Mouse (Mus musculus): ENCODE results near the gene Saal1.

GRCm38 (mm10) chr7:46638889-46639691 lies 71.4 kb downstream of the Saal1 start:
- TF ChIP-seq ZKSCAN1 (IDR thresholded peaks at IDR 0.05; ENCODE audit: low read depth, low read length) (no peak), GABPA (IDR thresholded peaks at IDR 0.05; ENCODE audit: low read depth, low read length) (no peak), ZC3H11A (IDR thresholded peaks at IDR 0.05; ENCODE audit: low read depth, low read length) (no peak), POLR2A (IDR thresholded peaks at IDR 0.05; ENCODE audit: control insufficient read depth in 1 of 2, insufficient read depth in 1 of 2, low read depth in 1 of 2, low read length in 2 of 2, poor library complexity in 1 of 2) (no peak), CTCF (IDR thresholded peaks at IDR 0.05 in 2 of 3, conservative IDR thresholded peaks at IDR 0.05 in 1 of 3; ENCODE audit: control insufficient read depth in 1 of 3, insufficient read depth in 1 of 3, low read depth in 2 of 3, low read length in 3 of 3, poor library complexity in 1 of 3, severe bottlenecking in 1 of 3) (no peak), NELFE (IDR thresholded peaks at IDR 0.05; ENCODE audit: low read depth, low read length) (no peak), MYB (IDR thresholded peaks at IDR 0.05; ENCODE audit: low read depth, low read length) (no peak), MYC (IDR thresholded peaks at IDR 0.05; ENCODE audit: low read depth, low read length) (no peak), RCOR1 (IDR thresholded peaks at IDR 0.05; ENCODE audit: low read depth, low read length) (no peak), KAT2A (conservative IDR thresholded peaks at IDR 0.05; ENCODE audit: low read depth, low read length) (no peak), MXI1 (IDR thresholded peaks at IDR 0.05; ENCODE audit: low read depth, low read length) (no peak), POLR2AphosphoS2 (IDR thresholded peaks at IDR 0.05; ENCODE audit: low read length) (no peak), EP300 (IDR thresholded peaks at IDR 0.05; ENCODE audit: low read depth in 1 of 2, low read length in 2 of 2) (no peak; a peak in 1 of 4 replicates), ETS1 (IDR thresholded peaks at IDR 0.05; ENCODE audit: low read depth, low read length) (no peak)
